Mouse (Mus musculus) cerebellum, adult 2 months (tissue): Measurements from ENCODE around the gene Fcho2.

Experiments used
- CTCF ChIP-seq: fragments of 200-500 bp; IDR thresholded peaks from 2 replicates; pipeline ENCODE4 v1.5.1; 2011; ENCODE audit warnings: low read depth, mild to moderate bottlenecking, control low read depth, low read length, moderate library complexity, borderline replicate concordance; ENCODE audit not compliant: insufficient read depth
- POLR2A ChIP-seq: fragments of 200-500 bp; IDR thresholded peaks from 2 replicates; pipeline ENCODE4 v1.6.1; 2011; ENCODE audit warnings: low read length, control low read depth, borderline replicate concordance; ENCODE audit not compliant: insufficient read depth

- TF ChIP-seq CTCF = no peak
- TF ChIP-seq POLR2A = no peak
Measured at GRCm38 (mm10) chr13:98810143-98810542, 5.1 kb downstream of the Fcho2 start.
